Mouse (Mus musculus) cerebellum, adult 2 months (tissue): ENCODE measurements around the gene Peli2.

Source experiments
- CTCF ChIP-seq: fragments of 200-500 bp; IDR thresholded peaks from 2 replicates; pipeline ENCODE4 v1.5.1; 2011; ENCODE audit warnings: low read depth, mild to moderate bottlenecking, control low read depth, low read length, moderate library complexity, borderline replicate concordance; ENCODE audit not compliant: insufficient read depth
- POLR2A ChIP-seq: fragments of 200-500 bp; IDR thresholded peaks from 2 replicates; pipeline ENCODE4 v1.6.1; 2011; ENCODE audit warnings: low read length, control low read depth, borderline replicate concordance; ENCODE audit not compliant: insufficient read depth

GRCm38 (mm10) chr14:48135816-48136345, 15.3 kb downstream of the Peli2 start:
- TF ChIP-seq CTCF = no peak
- no peak for TF ChIP-seq POLR2A
